Mouse (Mus musculus) C2C12 (cell line): ENCODE results near the gene C2. TPM values are rescaled to one million over a fixed set of nuclear protein-coding genes. Genes with fewer than 3 reads are reported as not detected.

Experiments
- H3K27me3 ChIP-seq: one replicate; pipeline ENCODE4 v1.6.1; 2011; ENCODE audit not compliant: control insufficient read depth, insufficient read depth, insufficient read length
- H3K36me3 ChIP-seq: one replicate; pipeline ENCODE4 v1.6.1; 2011; ENCODE audit not compliant: control insufficient read depth, insufficient read depth
- H3K4me3 ChIP-seq: one replicate; pipeline ENCODE4 v1.5.1; 2011; ENCODE audit warnings: mild to moderate bottlenecking, control low read depth; ENCODE audit not compliant: poor library complexity, insufficient read depth, severe bottlenecking
- H3K79me2 ChIP-seq: one replicate; pipeline ENCODE4 v1.6.1; 2011; ENCODE audit not compliant: control insufficient read depth, insufficient read depth
- H3K79me3 ChIP-seq: one replicate; pipeline ENCODE4 v1.6.1; 2011; ENCODE audit warnings: low read depth, control low read depth
- H3ac ChIP-seq: one replicate; pipeline ENCODE3; 2011; ENCODE audit warnings: low read depth; ENCODE audit not compliant: control insufficient read depth, insufficient read length
- CEBPB ChIP-seq: IDR thresholded peaks from one replicate; pipeline ENCODE4 v1.6.1; 2011; ENCODE audit warnings: low read depth, mild to moderate bottlenecking, control low read depth, moderate library complexity
- CTCF ChIP-seq: IDR thresholded peaks from one replicate; pipeline ENCODE4 v1.5.1; 2011; ENCODE audit not compliant: control insufficient read depth, insufficient read depth, insufficient read length
- FOSL1 ChIP-seq: IDR thresholded peaks from one replicate; pipeline ENCODE4 v1.8.0; 2011; ENCODE audit warnings: mild to moderate bottlenecking, low read length; ENCODE audit not compliant: poor library complexity, insufficient read depth, severe bottlenecking
- MAX ChIP-seq: IDR thresholded peaks from one replicate; pipeline ENCODE4 v1.6.1; 2011; ENCODE audit warnings: mild to moderate bottlenecking, control low read depth
- MYOD1 ChIP-seq: IDR thresholded peaks from one replicate; pipeline ENCODE4 v1.6.1; 2011; ENCODE audit warnings: low read depth; ENCODE audit not compliant: control insufficient read depth, insufficient read length
- MYOG ChIP-seq: IDR thresholded peaks from one replicate; pipeline ENCODE4 v1.6.1; 2011; ENCODE audit not compliant: control insufficient read depth, insufficient read length; ENCODE audit errors: extremely low read depth
- USF1 ChIP-seq: IDR thresholded peaks from one replicate; pipeline ENCODE4 v1.6.1; 2011; ENCODE audit warnings: low read depth, mild to moderate bottlenecking, control low read depth, moderate library complexity
- polyA plus RNA-seq: library from polyadenylated mRNA; unstranded; fragments of >200 nt; fragmentation: generic; extraction: Trizol; gene quantifications from one replicate; pipeline ENCODE4 v1.2.1, GENCODE M21; 2012; ENCODE audit warnings: missing spikeins

The C2 gene
- polyA plus RNA-seq, 1 experiment, result 0.32 TPM

- Histone ChIP-seq H3K27me3 (no peaks in the 10 kb centered on the region), H3K36me3 (no peaks in the 10 kb centered on the region), H3ac (no peak overlapping the region), H3K79me3 (peaks cover 1% of the 10 kb centered on the region), H3K4me3 (no peak overlapping the region), H3K79me2 (peaks cover 28% of the 10 kb centered on the region)
- no peak for TF ChIP-seq FOSL1
- TF ChIP-seq MYOG, result no peak
- no peak for TF ChIP-seq MAX
- TF ChIP-seq MYOD1, result no peak
- TF ChIP-seq CEBPB, result no peak
- no peak for TF ChIP-seq USF1
- no peak for TF ChIP-seq CTCF
These were observed 4.8 kb downstream of the C2 start for GRCm38 (mm10) chr17:34893072-34893824.

GRCm38 (mm10) chr17:34891377-34891776 lies 6.7 kb downstream of the C2 start:
- Histone ChIP-seq H3K4me3 (no peak overlapping the region), H3ac (no peak overlapping the region), H3K79me2 (peaks cover 15% of the 10 kb centered on the region), H3K36me3 (no peaks in the 10 kb centered on the region), H3K27me3 (no peaks in the 10 kb centered on the region), H3K79me3 (no peaks in the 10 kb centered on the region)
- TF ChIP-seq MAX (no peak), FOSL1 (no peak), CEBPB (no peak), USF1 (no peak), MYOG (no peak), CTCF (no peak), MYOD1 (no peak)

- H3K27me3 ChIP-seq, result no peaks in the 10 kb centered on the region
- TF ChIP-seq FOSL1, result no peak
- TF ChIP-seq MAX, result no peak
- TF ChIP-seq CTCF, result no peak
- TF ChIP-seq USF1, result no peak
- no peak for TF ChIP-seq MYOD1
- TF ChIP-seq MYOG, result no peak
- no peak for TF ChIP-seq CEBPB
- H3K36me3 ChIP-seq, result no peaks in the 10 kb centered on the region
- no peak overlapping the region for H3ac ChIP-seq
- no peak overlapping the region for H3K4me3 ChIP-seq
- no peaks in the 10 kb centered on the region for H3K79me3 ChIP-seq
- peaks cover 4% of the 10 kb centered on the region for H3K79me2 ChIP-seq
These were observed 7.9 kb downstream of the C2 start for GRCm38 (mm10) chr17:34890074-34890743.

GRCm38 (mm10) chr17:34887942-34888341 lies 10.1 kb downstream of the C2 start:
- H3ac ChIP-seq, result no peak overlapping the region
- H3K27me3 ChIP-seq, result no peaks in the 10 kb centered on the region
- no peak overlapping the region for H3K4me3 ChIP-seq
- no peaks in the 10 kb centered on the region for H3K79me3 ChIP-seq
- TF ChIP-seq USF1 (no peak), FOSL1 (no peak), MAX (no peak), CTCF (no peak), CEBPB (no peak), MYOD1 (no peak), MYOG (no peak)
- H3K36me3 ChIP-seq, result no peaks in the 10 kb centered on the region
- H3K79me2 ChIP-seq, result no peaks in the 10 kb centered on the region

GRCm38 (mm10) chr17:34885615-34886014 lies 12.4 kb downstream of the C2 start:
- TF ChIP-seq CTCF, result no peak
- H3K79me3 ChIP-seq, result no peaks in the 10 kb centered on the region
- H3K79me2 ChIP-seq, result no peaks in the 10 kb centered on the region
- no peak overlapping the region for H3ac ChIP-seq
- no peak overlapping the region for H3K4me3 ChIP-seq
- H3K27me3 ChIP-seq, result no peaks in the 10 kb centered on the region
- H3K36me3 ChIP-seq, result no peaks in the 10 kb centered on the region

- Histone ChIP-seq H3K27me3 (no peaks in the 10 kb centered on the region), H3K79me3 (no peaks in the 10 kb centered on the region), H3ac (no peak overlapping the region), H3K4me3 (no peak overlapping the region), H3K36me3 (no peaks in the 10 kb centered on the region), H3K79me2 (no peaks in the 10 kb centered on the region)
- no peak for TF ChIP-seq CTCF
- TF ChIP-seq MYOD1, result no peak
- no peak for TF ChIP-seq MYOG
- no peak for TF ChIP-seq FOSL1
- TF ChIP-seq CEBPB, result no peak
- no peak for TF ChIP-seq USF1
- TF ChIP-seq MAX, result no peak
These were observed 13.4 kb downstream of the C2 start for GRCm38 (mm10) chr17:34884704-34885103.
